Mouse (Mus musculus) hindbrain, embryonic 16.5 days (tissue): ENCODE measurements around the gene Hsd17b13. TPM values are rescaled to one million over a fixed set of nuclear protein-coding genes. Genes with fewer than 3 reads are reported as not detected.
A peak's percentile ranks its signal among the peaks of the same experiment; 100 is the strongest.
"Not testable (repeated sequence)": the region's sequence is repeated elsewhere in the genome, so short reads cannot be mapped to it uniquely, and the experiment has no call there.

Experiments used
- ATAC-seq: fragments of 200-750 bp; cut with Nextera tagmentation; 2 replicates; pipeline ENCODE4 v1.8.0; 2017; ENCODE audit warnings: moderate TSS enrichment, moderate library complexity
- H3K27ac ChIP-seq: fragments of 300-500 bp; sonication (generic); 2 replicates; pipeline ENCODE4 v1.5.1; 2014; ENCODE audit warnings: low read depth, mild to moderate bottlenecking, control low read depth, low read length, moderate library complexity
- H3K27me3 ChIP-seq: fragments of 300-500 bp; sonication (generic); replicated peaks from 2 replicates; pipeline ENCODE4 v1.6.1; 2014; ENCODE audit warnings: low read length; ENCODE audit not compliant: control insufficient read depth, insufficient read depth
- H3K36me3 ChIP-seq: fragments of 300-500 bp; sonication (generic); 2 replicates; pipeline ENCODE4 v1.6.1; 2014; ENCODE audit warnings: mild to moderate bottlenecking, low read length, moderate library complexity, mixed read lengths; ENCODE audit not compliant: control insufficient read depth, insufficient read depth
- H3K4me1 ChIP-seq: fragments of 300-500 bp; sonication (generic); 2 replicates; pipeline ENCODE4 v1.6.1; 2014; ENCODE audit warnings: low read depth, low read length; ENCODE audit not compliant: control insufficient read depth, insufficient read depth
- H3K4me2 ChIP-seq: fragments of 300-500 bp; sonication (generic); 2 replicates; pipeline ENCODE4 v1.6.1; 2014; ENCODE audit warnings: mild to moderate bottlenecking, low read length, control low read depth, moderate library complexity
- H3K4me3 ChIP-seq: fragments of 300-500 bp; sonication (generic); 2 replicates; pipeline ENCODE4 v1.5.1; 2014; ENCODE audit warnings: mild to moderate bottlenecking, low read length, control low read depth, moderate library complexity
- H3K9ac ChIP-seq: fragments of 300-500 bp; sonication (generic); 2 replicates; pipeline ENCODE4 v1.6.1; 2014; ENCODE audit warnings: low read depth, mild to moderate bottlenecking, control low read depth, low read length, moderate library complexity
- H3K9me3 ChIP-seq: fragments of 300-500 bp; sonication (generic); 2 replicates; pipeline ENCODE4 v1.6.1; 2014; ENCODE audit warnings: mild to moderate bottlenecking, low read length, moderate library complexity; ENCODE audit not compliant: control insufficient read depth
- WGBS: fragments of 180-500 bp; shearing (Covaris S2); extraction: QIAGEN DNeasy Blood & Tissue Kit; methylation state at CpG from one replicate; pipeline ENCODE4 v1.1.7; 2014; 5-methylcytosine and 5-hydroxymethylcytosine counted together
- polyA plus RNA-seq: library from polyadenylated mRNA; unstranded; fragments of >200 nt; fragmentation: Nextera tagmentation; extraction: Ambion mirVana; gene quantifications from 2 replicates; pipeline ENCODE4 v1.2.1, GENCODE M21; 2015

The Hsd17b13 gene
- not detected in 2 replicates for polyA plus RNA-seq

GRCm38 (mm10) chr5:103977297-103977696 is at the start of gene Hsd17b13:
Gene Hsd17b13, minus strand, starts transcription at chr5:103977410.
- no peak for ATAC-seq
- H3K4me3 ChIP-seq, result no peak within 1 kb of the TSS
- H3K36me3 ChIP-seq, result no peaks in the 10 kb centered on the region
- H3K27ac ChIP-seq, result no peak within 1 kb of the TSS
- 91% methylated on average over 4 of the region's 4 CpGs for WGBS
- no peaks in the 10 kb centered on the region for H3K9me3 ChIP-seq
- no peak within 1 kb of the TSS for H3K9ac ChIP-seq
- no peaks in the 10 kb centered on the region for H3K4me1 ChIP-seq
- H3K27me3 ChIP-seq, result no peaks in the 10 kb centered on the region
- no peak within 1 kb of the TSS for H3K4me2 ChIP-seq

DNA sequence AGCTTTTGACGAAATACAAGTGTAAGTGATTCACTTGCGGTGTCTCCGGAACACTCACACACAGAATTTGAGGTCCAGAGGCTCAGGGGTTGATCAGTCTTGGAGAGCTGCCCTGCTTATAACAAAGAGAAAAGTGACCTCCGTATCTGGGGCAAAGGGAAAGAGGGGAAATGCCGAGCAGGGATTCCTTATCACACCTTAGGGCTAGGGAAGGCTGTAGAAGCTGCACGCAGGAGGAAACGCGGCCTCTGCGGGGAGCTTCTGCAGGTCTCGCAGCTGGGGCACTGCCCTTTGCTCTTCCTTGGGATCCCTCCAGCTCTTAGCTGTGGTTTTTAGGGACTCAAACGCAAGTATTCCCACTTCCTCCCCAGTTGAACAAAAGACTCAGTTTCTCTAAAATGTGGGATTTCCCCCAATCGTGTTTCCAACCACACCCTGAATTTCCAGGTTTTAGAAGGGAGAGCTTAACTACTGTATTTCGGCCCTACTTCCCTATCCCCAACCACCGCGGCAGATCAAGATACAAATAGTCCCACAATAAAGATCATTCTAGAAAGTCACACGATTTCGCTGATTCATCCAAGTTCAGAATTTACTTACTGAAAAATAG is 48.1 kb upstream of the Hsd17b13 start:
- Histone ChIP-seq H3K4me3 (no peak overlapping the region), H3K4me2 (no peak overlapping the region), H3K27me3 (no peaks in the 10 kb centered on the region), H3K36me3 (no peaks in the 10 kb centered on the region), H3K4me1 (no peaks in the 10 kb centered on the region; the same call in 1 of the 2 replicates), H3K9ac (no peak overlapping the region), H3K9me3 (no peaks in the 10 kb centered on the region), H3K27ac (no peak overlapping the region)
- WGBS, result 50% methylated on average over 17 of the region's 17 CpGs
- ATAC-seq, result no peak

- Histone ChIP-seq H3K36me3 (no peaks in the 10 kb centered on the region), H3K4me3 (no peak overlapping the region), H3K4me2 (no peak overlapping the region), H3K27ac (no peak overlapping the region), H3K4me1 (no peaks in the 10 kb centered on the region; the same call in 1 of the 2 replicates), H3K9me3 (no peaks in the 10 kb centered on the region), H3K9ac (no peak overlapping the region), H3K27me3 (no peaks in the 10 kb centered on the region)
- no peak for ATAC-seq
- 74% methylated on average over 11 of the region's 11 CpGs for WGBS
These were observed 47.6 kb upstream of the Hsd17b13 start for GRCm38 (mm10) chr5:104024762-104025161.

- 82% methylated on average over 5 of the region's 5 CpGs for WGBS
- not testable (repeated sequence) for ATAC-seq, H3K9ac ChIP-seq, H3K4me2 ChIP-seq, H3K36me3 ChIP-seq, H3K4me1 ChIP-seq, H3K27ac ChIP-seq, H3K4me3 ChIP-seq, H3K9me3 ChIP-seq, H3K27me3 ChIP-seq
These were observed 47.0 kb upstream of the Hsd17b13 start for GRCm38 (mm10) chr5:104024193-104024592.

GRCm38 (mm10) chr5:104023289-104024020 is 46.2 kb upstream of the Hsd17b13 start:
- Histone ChIP-seq H3K27me3 (no peaks in the 10 kb centered on the region), H3K9ac (no peak overlapping the region), H3K4me1 (no peaks in the 10 kb centered on the region; the same call in 1 of the 2 replicates), H3K9me3 (no peaks in the 10 kb centered on the region), H3K27ac (no peak overlapping the region), H3K36me3 (no peaks in the 10 kb centered on the region), H3K4me3 (no peak overlapping the region), H3K4me2 (no peak overlapping the region)
- ATAC-seq, result no peak
- 69% methylated on average over 8 of the region's 8 CpGs for WGBS

DNA sequence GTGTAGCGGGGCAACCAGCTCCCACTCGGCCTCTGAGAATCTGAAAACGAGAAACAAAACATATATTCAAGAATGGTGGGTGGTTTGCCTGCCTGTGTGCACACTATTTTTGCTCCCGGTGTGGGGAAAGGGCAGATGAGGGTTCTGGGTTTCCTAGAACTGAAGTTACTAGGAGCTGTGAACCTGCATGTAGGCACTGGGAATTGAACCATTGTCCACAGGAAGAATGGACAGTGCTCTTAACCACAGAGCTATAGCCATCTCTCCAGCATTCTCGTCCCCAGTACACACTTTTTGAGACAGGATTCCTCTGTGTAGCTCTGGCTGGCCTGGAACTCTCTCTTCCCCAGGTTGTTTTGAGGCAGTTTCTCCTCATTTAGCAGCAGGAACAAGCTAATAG is 45.3 kb upstream of the Hsd17b13 start:
- Histone ChIP-seq H3K27ac (no peak overlapping the region), H3K4me2 (peak overlapping the region; percentile 92), H3K4me3 (no peak overlapping the region), H3K36me3 (peaks cover 3% of the 10 kb centered on the region; the same call in 1 of the 2 replicates), H3K4me1 (no peaks in the 10 kb centered on the region; the same call in 1 of the 2 replicates), H3K9me3 (no peaks in the 10 kb centered on the region), H3K9ac (no peak overlapping the region; the same call in 1 of the 2 replicates), H3K27me3 (no peaks in the 10 kb centered on the region)
- 27% methylated on average over 5 of the region's 5 CpGs for WGBS
- ATAC-seq, result no peak

GRCm38 (mm10) chr5:104021597-104022378 is 44.6 kb upstream of the Hsd17b13 start, which contains the start of gene Hsd17b11:
Gene Hsd17b11, minus strand, starts transcription at chr5:104021919.
- Histone ChIP-seq H3K4me2 (peak within 1 kb of the TSS; percentile 92), H3K27ac (peak within 1 kb of the TSS; percentile 72), H3K9ac (peak within 1 kb of the TSS; percentile 77), H3K4me1 (no peaks in the 10 kb centered on the region; the same call in 1 of the 2 replicates), H3K4me3 (peak within 1 kb of the TSS; percentile 55), H3K9me3 (no peaks in the 10 kb centered on the region), H3K27me3 (no peaks in the 10 kb centered on the region), H3K36me3 (peaks cover 4% of the 10 kb centered on the region; the same call in 1 of the 2 replicates)
- WGBS, result under 1% methylated on average over 31 of the region's 31 CpGs
- ATAC-seq, result peak; percentile 93

DNA sequence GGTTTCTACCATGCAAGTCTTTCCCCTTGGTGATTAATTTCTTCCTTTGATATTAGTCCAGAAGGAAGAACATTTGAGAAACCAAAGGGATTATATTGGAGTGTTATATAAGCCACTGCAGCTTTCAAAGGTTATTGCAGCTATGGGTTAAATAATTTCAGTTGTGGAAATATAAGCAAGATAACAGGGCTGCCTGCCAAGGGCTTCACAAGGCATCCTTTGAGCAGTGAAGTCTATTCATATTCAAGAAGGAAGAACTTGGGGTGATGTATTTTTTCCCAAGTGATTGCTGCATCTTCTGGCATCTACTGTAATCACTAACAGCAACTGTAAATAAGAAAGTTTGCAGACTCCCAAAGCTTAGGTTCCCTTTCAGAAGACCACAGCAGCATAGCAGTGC is 34.2 kb upstream of the Hsd17b13 start:
- no peak overlapping the region for H3K4me3 ChIP-seq
- no peak overlapping the region for H3K27ac ChIP-seq

DNA sequence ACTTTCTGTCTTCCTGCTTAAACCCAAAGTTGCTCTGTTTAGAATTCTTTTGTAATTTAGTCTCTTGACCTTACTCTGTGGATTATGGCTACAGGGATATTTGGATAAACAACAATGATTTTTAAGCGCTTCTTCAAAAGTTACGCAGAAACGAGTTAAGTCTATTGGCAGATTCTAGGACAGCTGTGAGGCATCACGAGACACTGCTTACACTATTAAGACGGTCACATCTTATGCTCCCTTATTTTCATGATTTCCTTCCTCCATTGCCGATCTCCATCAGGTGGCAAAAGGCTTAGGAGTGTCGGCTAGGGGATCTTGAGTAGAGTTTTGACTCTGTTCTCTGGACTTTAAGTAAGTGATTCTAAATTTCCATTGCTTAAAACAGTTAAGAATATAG is 33.1 kb upstream of the Hsd17b13 start:
- no peaks in the 10 kb centered on the region for H3K9me3 ChIP-seq
- H3K27ac ChIP-seq, result no peak overlapping the region
- H3K4me2 ChIP-seq, result no peak overlapping the region
- H3K4me3 ChIP-seq, result no peak overlapping the region
- ATAC-seq, result no peak
- H3K9ac ChIP-seq, result no peak overlapping the region
- H3K36me3 ChIP-seq, result no peaks in the 10 kb centered on the region
- WGBS, result 97% methylated on average over 7 of the region's 7 CpGs
- no peaks in the 10 kb centered on the region for H3K4me1 ChIP-seq
- H3K27me3 ChIP-seq, result no peaks in the 10 kb centered on the region

More for the DNA sequence above, 34.2 kb upstream of the Hsd17b13 start:
- Histone ChIP-seq H3K27me3 (no peaks in the 10 kb centered on the region), H3K4me1 (no peaks in the 10 kb centered on the region), H3K4me2 (no peak overlapping the region), H3K9ac (no peak overlapping the region), H3K36me3 (no peaks in the 10 kb centered on the region), H3K9me3 (no peaks in the 10 kb centered on the region)
- no peak for ATAC-seq
